Mouse (Mus musculus): ENCODE data around the gene Rtn2. TPM values are rescaled to one million over a fixed set of nuclear protein-coding genes. Genes with fewer than 3 reads are reported as not detected.
A peak's percentile ranks its signal among the peaks of the same experiment; 100 is the strongest.

Gene Rtn2
- polyA plus RNA-seq, 1 experiment from 2014 or later: 17.9 TPM

GRCm38 (mm10) chr7:19325262-19326199, 43.1 kb downstream of the Rtn2 start:
- Histone ChIP-seq H3K27ac (no peak overlapping the region), H3K27me3 (peaks cover 14% of the 10 kb centered on the region; the same call in 1 of the 2 replicates), H3K4me2 (replicated peaks) (peak overlapping the region; percentile 54; the same call in 1 of the 2 replicates), H3K9ac (no peak overlapping the region), H3K4me3 (no peak overlapping the region), H3K9me3 (no peaks in the 10 kb centered on the region), H3K4me1 (peaks cover 20% of the 10 kb centered on the region), H3K36me3 (no peaks in the 10 kb centered on the region)
- WGBS: 70% methylated on average over 21 of the region's 21 CpGs
- ATAC-seq (ENCODE audit: insufficient number of reproducible peaks, insufficient read depth, low FRiP score, low TSS enrichment): no peak

- no peaks in the 10 kb centered on the region for H3K36me3 ChIP-seq
- peaks cover 16% of the 10 kb centered on the region for H3K4me1 ChIP-seq
- H3K4me3 ChIP-seq: peak overlapping the region; percentile 33
- peak overlapping the region; percentile 54 for H3K4me2 ChIP-seq (replicated peaks)
- no peaks in the 10 kb centered on the region for H3K9me3 ChIP-seq
- 2% methylated on average over 20 of the region's 20 CpGs for WGBS
- H3K27ac ChIP-seq: no peak overlapping the region
- no peak overlapping the region for H3K9ac ChIP-seq
- peaks cover 14% of the 10 kb centered on the region; the same call in 1 of the 2 replicates for H3K27me3 ChIP-seq
- peak; percentile 54; the same call in 1 of the 2 replicates for ATAC-seq (ENCODE audit: insufficient number of reproducible peaks, insufficient read depth, low FRiP score, low TSS enrichment)
Measured at GRCm38 (mm10) chr7:19326359-19326758, 43.9 kb downstream of the Rtn2 start.

GRCm38 (mm10) chr7:19327128-19327527, 44.7 kb downstream of the Rtn2 start:
- no peak for ATAC-seq (ENCODE audit: insufficient number of reproducible peaks, insufficient read depth, low FRiP score, low TSS enrichment)
- H3K27me3 ChIP-seq: 0 out of 2 replicates have a peak, but pooled peaks cover 10% of the 10 kb centered on the region
- H3K9me3 ChIP-seq: no peaks in the 10 kb centered on the region
- 0 out of 2 replicates have a peak overlapping the region, but pooled peaks have one; percentile 32 for H3K9ac ChIP-seq
- under 1% methylated on average over 22 of the region's 22 CpGs for WGBS
- peaks cover 16% of the 10 kb centered on the region for H3K4me1 ChIP-seq
- H3K36me3 ChIP-seq: no peaks in the 10 kb centered on the region
- H3K27ac ChIP-seq: no peak overlapping the region
- peak overlapping the region; percentile 54 for H3K4me2 ChIP-seq (replicated peaks)
- peak overlapping the region; percentile 33 for H3K4me3 ChIP-seq

DNA sequence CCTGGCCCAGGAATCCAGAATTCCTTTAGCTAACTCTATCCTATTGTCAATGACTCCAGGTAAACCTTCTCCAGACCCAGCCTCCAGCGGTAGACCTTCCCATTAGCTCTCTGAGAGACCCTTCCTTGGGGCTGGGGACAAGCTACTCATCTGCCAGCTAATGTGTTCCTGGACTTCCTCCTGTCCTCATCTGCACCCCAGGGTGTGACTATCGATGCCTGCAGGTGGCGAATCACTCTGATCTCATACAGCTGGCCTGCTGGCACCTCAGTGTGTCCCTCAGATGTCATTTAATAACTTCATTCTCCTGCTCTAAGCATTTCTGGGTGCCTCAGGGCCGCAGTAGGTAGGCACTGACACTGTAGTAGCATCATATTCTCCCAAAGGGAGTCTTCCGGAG, 45.4 kb downstream of the Rtn2 start:
- H3K9ac ChIP-seq: 0 out of 2 replicates have a peak overlapping the region, but pooled peaks have one; percentile 32
- 74% methylated on average over 5 of the region's 5 CpGs for WGBS
- peaks cover 16% of the 10 kb centered on the region for H3K4me1 ChIP-seq
- no peaks in the 10 kb centered on the region for H3K9me3 ChIP-seq
- H3K27me3 ChIP-seq: 0 out of 2 replicates have a peak, but pooled peaks cover 5% of the 10 kb centered on the region
- H3K27ac ChIP-seq: no peak overlapping the region
- peak overlapping the region; percentile 54; the same call in 1 of the 2 replicates for H3K4me2 ChIP-seq (replicated peaks)
- no peak for ATAC-seq (ENCODE audit: insufficient number of reproducible peaks, insufficient read depth, low FRiP score, low TSS enrichment)
- no peak overlapping the region for H3K4me3 ChIP-seq
- no peaks in the 10 kb centered on the region for H3K36me3 ChIP-seq

DNA sequence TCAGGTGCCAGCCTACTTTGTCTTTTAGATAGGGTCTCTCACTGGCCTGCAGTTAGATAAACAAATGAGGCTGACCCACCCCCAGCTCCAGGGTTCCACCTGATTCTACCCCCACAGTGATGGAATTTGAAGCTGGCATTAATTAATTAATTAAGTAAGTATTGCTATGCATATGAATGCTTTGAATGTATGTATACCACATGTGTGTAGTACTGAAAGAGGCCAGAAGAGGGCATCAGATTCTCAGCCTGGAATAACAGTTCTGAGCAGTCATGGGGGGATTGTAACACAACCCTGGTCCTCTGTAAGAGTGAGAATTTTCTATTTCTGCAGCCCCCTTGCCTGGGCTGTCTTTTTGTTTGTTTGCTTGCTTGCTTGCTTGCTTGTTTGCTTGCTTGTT, 46.0 kb downstream of the Rtn2 start:
- Histone ChIP-seq H3K9me3 (no peaks in the 10 kb centered on the region), H3K36me3 (no peaks in the 10 kb centered on the region), H3K4me3 (no peak overlapping the region), H3K4me2 (replicated peaks) (no peak overlapping the region), H3K4me1 (peaks cover 16% of the 10 kb centered on the region), H3K9ac (no peak overlapping the region), H3K27me3 (0 out of 2 replicates have a peak, but pooled peaks cover 5% of the 10 kb centered on the region), H3K27ac (no peak overlapping the region)
- no peak for ATAC-seq (ENCODE audit: insufficient number of reproducible peaks, insufficient read depth, low FRiP score, low TSS enrichment)

DNA sequence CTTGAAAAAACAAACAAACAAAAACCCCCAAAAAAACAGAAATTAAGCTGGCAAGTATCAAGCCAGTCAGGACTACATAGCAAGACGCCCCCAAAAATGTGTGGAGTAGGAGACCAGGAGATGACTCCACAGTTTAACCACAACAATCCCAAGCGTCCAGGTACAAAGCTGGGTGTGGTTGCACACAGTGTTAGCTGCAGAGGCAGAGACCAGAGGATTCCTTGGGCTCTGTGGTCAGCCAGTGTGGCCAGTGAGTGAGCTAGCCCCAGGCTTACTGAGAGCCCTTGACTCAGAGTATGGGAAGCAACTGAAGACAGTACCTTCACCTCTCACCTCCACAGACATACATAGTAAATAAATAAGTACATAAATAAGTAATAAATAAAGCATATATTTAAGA, 49.5 kb downstream of the Rtn2 start:
- no peaks in the 10 kb centered on the region for H3K36me3 ChIP-seq
- WGBS: 43% methylated on average over 2 of the region's 2 CpGs

DNA sequence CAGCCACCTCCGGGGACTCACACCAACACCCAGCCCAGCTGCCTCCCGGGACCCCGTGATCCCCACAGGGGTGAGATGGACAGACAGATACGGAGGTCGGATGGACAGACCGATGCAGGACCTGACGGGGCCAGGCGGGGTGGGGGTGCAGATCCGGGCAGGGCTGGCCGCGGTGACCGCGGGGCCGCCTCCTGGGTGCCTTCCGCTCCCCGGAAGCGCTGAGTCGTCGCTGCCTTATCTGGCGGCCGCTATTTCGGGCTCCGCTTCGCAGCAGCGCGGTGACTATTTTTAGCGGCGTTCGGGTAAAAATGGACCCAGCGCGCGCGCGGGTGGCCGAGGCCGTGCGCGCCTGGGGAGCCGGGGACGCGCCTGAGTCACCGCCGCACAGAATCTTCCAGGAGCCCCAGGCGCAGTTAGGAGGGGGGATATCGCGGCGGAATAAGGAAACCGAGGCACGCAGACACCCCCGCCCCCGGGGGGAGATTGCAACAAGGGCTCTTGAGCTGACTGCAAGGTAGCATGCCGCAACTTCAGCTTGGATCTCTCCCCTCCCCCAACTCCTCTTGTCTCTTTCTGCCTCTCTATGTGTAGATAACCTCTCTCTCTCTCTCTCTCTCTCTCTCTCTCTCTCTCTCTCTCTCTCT, 50.4 kb downstream of the Rtn2 start:
- Histone ChIP-seq H3K27me3 (no peaks in the 10 kb centered on the region), H3K4me3 (peak overlapping the region; percentile 61), H3K36me3 (no peaks in the 10 kb centered on the region), H3K4me2 (replicated peaks) (peak overlapping the region; percentile 71), H3K9me3 (no peaks in the 10 kb centered on the region), H3K27ac (no peak overlapping the region), H3K9ac (peak overlapping the region; percentile 73), H3K4me1 (peaks cover 6% of the 10 kb centered on the region)
- WGBS: under 1% methylated on average over 52 of the region's 52 CpGs
- ATAC-seq (ENCODE audit: insufficient number of reproducible peaks, insufficient read depth, low FRiP score, low TSS enrichment): no peak

More for the DNA sequence above, 49.5 kb downstream of the Rtn2 start:
- H3K9ac ChIP-seq: no peak overlapping the region
- peaks cover 14% of the 10 kb centered on the region for H3K4me1 ChIP-seq
- H3K27ac ChIP-seq: no peak overlapping the region
- peak; percentile 30; the same call in 1 of the 2 replicates for ATAC-seq (ENCODE audit: insufficient number of reproducible peaks, insufficient read depth, low FRiP score, low TSS enrichment)
- no peaks in the 10 kb centered on the region for H3K9me3 ChIP-seq
- H3K27me3 ChIP-seq: no peaks in the 10 kb centered on the region
- no peak overlapping the region for H3K4me2 ChIP-seq (replicated peaks)
- H3K4me3 ChIP-seq: no peak overlapping the region

DNA sequence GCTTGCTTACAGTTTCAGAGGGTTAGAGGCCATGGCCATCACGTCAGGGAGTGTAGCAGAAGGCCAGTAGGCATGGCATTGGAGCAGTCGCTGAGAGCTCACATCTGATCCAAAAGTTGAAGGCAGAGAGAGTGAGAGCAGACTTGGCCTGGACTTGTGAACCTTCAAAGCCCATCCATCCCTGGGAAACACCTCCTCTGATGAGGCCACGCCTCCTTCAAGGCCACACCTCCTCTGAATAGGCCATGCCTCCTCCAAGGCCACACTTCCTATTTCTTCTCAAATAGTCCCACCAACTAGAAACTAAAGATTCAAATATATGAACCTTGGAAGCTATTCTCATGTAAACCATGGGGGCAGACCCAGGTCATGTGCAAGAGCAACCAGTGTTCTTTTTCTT, 53.2 kb downstream of the Rtn2 start:
- ATAC-seq (ENCODE audit: insufficient number of reproducible peaks, insufficient read depth, low FRiP score, low TSS enrichment): no peak
- Histone ChIP-seq H3K27ac (no peak overlapping the region), H3K4me2 (replicated peaks) (no peak overlapping the region), H3K4me3 (no peak overlapping the region), H3K36me3 (no peaks in the 10 kb centered on the region), H3K27me3 (no peaks in the 10 kb centered on the region), H3K9ac (no peak overlapping the region), H3K4me1 (peaks cover 6% of the 10 kb centered on the region), H3K9me3 (no peaks in the 10 kb centered on the region)
- 47% methylated on average over 3 of the region's 3 CpGs for WGBS

GRCm38 (mm10) chr7:19337122-19337521, 54.7 kb downstream of the Rtn2 start:
- H3K27me3 ChIP-seq: peaks cover 12% of the 10 kb centered on the region
- H3K27ac ChIP-seq: no peak overlapping the region
- no peak overlapping the region for H3K4me3 ChIP-seq
- peaks cover 17% of the 10 kb centered on the region for H3K4me1 ChIP-seq
- no peaks in the 10 kb centered on the region for H3K9me3 ChIP-seq
- no peak overlapping the region for H3K4me2 ChIP-seq (replicated peaks)
- ATAC-seq (ENCODE audit: insufficient number of reproducible peaks, insufficient read depth, low FRiP score, low TSS enrichment): no peak
- 59% methylated on average over 10 of the region's 10 CpGs for WGBS
- no peak overlapping the region for H3K9ac ChIP-seq
- no peaks in the 10 kb centered on the region for H3K36me3 ChIP-seq

- H3K9me3 ChIP-seq: no peaks in the 10 kb centered on the region
- H3K4me3 ChIP-seq: no peak overlapping the region
- no peak overlapping the region for H3K27ac ChIP-seq
- no peak for ATAC-seq (ENCODE audit: insufficient number of reproducible peaks, insufficient read depth, low FRiP score, low TSS enrichment)
- WGBS: 50% methylated on average over 2 of the region's 2 CpGs
- no peak overlapping the region for H3K9ac ChIP-seq
- peaks cover 17% of the 10 kb centered on the region for H3K27me3 ChIP-seq
- H3K36me3 ChIP-seq: no peaks in the 10 kb centered on the region
- peaks cover 22% of the 10 kb centered on the region for H3K4me1 ChIP-seq
- no peak overlapping the region for H3K4me2 ChIP-seq (replicated peaks)
Measured at GRCm38 (mm10) chr7:19338060-19338459, 55.6 kb downstream of the Rtn2 start.

- ATAC-seq (ENCODE audit: insufficient number of reproducible peaks, insufficient read depth, low FRiP score, low TSS enrichment): no peak
- Histone ChIP-seq H3K4me2 (replicated peaks) (no peak overlapping the region), H3K9ac (no peak overlapping the region), H3K4me3 (no peak overlapping the region), H3K36me3 (no peaks in the 10 kb centered on the region), H3K4me1 (peaks cover 23% of the 10 kb centered on the region), H3K9me3 (no peaks in the 10 kb centered on the region), H3K27ac (no peak overlapping the region), H3K27me3 (peaks cover 17% of the 10 kb centered on the region)
- WGBS: 65% methylated on average over 7 of the region's 7 CpGs
Measured at GRCm38 (mm10) chr7:19338596-19338995, 56.2 kb downstream of the Rtn2 start.

Measured in embryonic facial prominence, embryonic 12.5 days (tissue).